Mouse (Mus musculus) lung, embryonic 14.5 days (tissue): ENCODE measurements around the gene Atxn1. TPM values are rescaled to one million over a fixed set of nuclear protein-coding genes. Genes with fewer than 3 reads are reported as not detected.

Source experiments
- ATAC-seq: fragments of 200-750 bp; cut with Nextera tagmentation; 2 replicates; pipeline ENCODE4 v1.8.0; 2017; ENCODE audit warnings: mild to moderate bottlenecking, moderate TSS enrichment, moderate library complexity; ENCODE audit not compliant: insufficient read depth
- DNase-seq: peaks from one replicate; pipeline ENCODE4 v3.0.0-alpha.2; 2015
- H3K27ac ChIP-seq: fragments of 300-500 bp; sonication (generic); 2 replicates; pipeline ENCODE4 v1.5.1; 2014; ENCODE audit warnings: low read depth, mild to moderate bottlenecking, moderate library complexity
- H3K27me3 ChIP-seq: fragments of 300-500 bp; sonication (generic); 2 replicates; pipeline ENCODE4 v1.6.1; 2014; ENCODE audit warnings: low read length, control low read depth; ENCODE audit not compliant: insufficient read depth
- H3K36me3 ChIP-seq: fragments of 300-500 bp; sonication (generic); 2 replicates; pipeline ENCODE4 v1.6.1; 2014; ENCODE audit warnings: control low read depth; ENCODE audit not compliant: insufficient read depth
- H3K4me1 ChIP-seq: fragments of 300-500 bp; sonication (generic); 2 replicates; pipeline ENCODE4 v1.6.1; 2014; ENCODE audit warnings: antibody characterized with exemption, control low read depth; ENCODE audit not compliant: insufficient read depth
- H3K4me2 ChIP-seq: fragments of 300-500 bp; sonication (generic); 2 replicates; pipeline ENCODE4 v1.6.1; 2014; ENCODE audit warnings: mild to moderate bottlenecking
- H3K4me3 ChIP-seq: fragments of 300-500 bp; sonication (generic); 2 replicates; pipeline ENCODE4 v1.5.1; 2014; ENCODE audit warnings: low read depth, low read length
- H3K9ac ChIP-seq: fragments of 300-500 bp; sonication (generic); 2 replicates; pipeline ENCODE4 v1.6.1; 2014
- H3K9me3 ChIP-seq: fragments of 300-500 bp; sonication (generic); 2 replicates; pipeline ENCODE4 v1.6.1; 2016; ENCODE audit warnings: low read depth, low read length, control low read depth
- CTCF ChIP-seq: IDR thresholded peaks from 2 replicates; pipeline ENCODE4 v1.5.1; 2016; ENCODE audit warnings: antibody characterized with exemption, low read depth
- WGBS: fragments of 180-500 bp; shearing (Covaris S2); extraction: QIAGEN DNeasy Blood & Tissue Kit; methylation state at CpG from one replicate; pipeline ENCODE4 v1.1.7; 2014; 5-methylcytosine and 5-hydroxymethylcytosine counted together
- polyA plus RNA-seq: library from polyadenylated mRNA; unstranded; fragments of >200 nt; fragmentation: Nextera tagmentation; extraction: Ambion mirVana; gene quantifications from 2 replicates; pipeline ENCODE4 v1.2.1, GENCODE M21; 2014

The Atxn1 gene
- polyA plus RNA-seq, 1 experiment from 2014 or later: 3.9 TPM

- no peak overlapping the region for H3K4me3 ChIP-seq
- no peak overlapping the region for H3K27ac ChIP-seq
- H3K27me3 ChIP-seq: no peaks in the 10 kb centered on the region
- no peak for DNase-seq
- no peak overlapping the region for H3K9ac ChIP-seq
- no peak for ATAC-seq
- H3K4me1 ChIP-seq: 0 out of 2 replicates have a peak, but pooled peaks cover 4% of the 10 kb centered on the region
- H3K9me3 ChIP-seq: no peaks in the 10 kb centered on the region
- 57% methylated on average over 4 of the region's 4 CpGs for WGBS
- 0 out of 2 replicates have a peak, but pooled peaks cover 8% of the 10 kb centered on the region for H3K36me3 ChIP-seq
- no peak overlapping the region for H3K4me2 ChIP-seq
- no peak for TF ChIP-seq CTCF
These were observed 24.1 kb downstream of the Atxn1 start for GRCm38 (mm10) chr13:45940714-45941113.

- 0 out of 2 replicates have a peak, but pooled peaks cover 5% of the 10 kb centered on the region for H3K36me3 ChIP-seq
- DNase-seq: no peak
- TF ChIP-seq CTCF: no peak
- no peak overlapping the region for H3K4me2 ChIP-seq
- H3K4me1 ChIP-seq: 0 out of 2 replicates have a peak, but pooled peaks cover 4% of the 10 kb centered on the region
- WGBS: 87% methylated on average over 6 of the region's 6 CpGs
- no peak overlapping the region for H3K27ac ChIP-seq
- H3K9ac ChIP-seq: no peak overlapping the region
- H3K4me3 ChIP-seq: no peak overlapping the region
- no peak for ATAC-seq
- H3K27me3 ChIP-seq: no peaks in the 10 kb centered on the region
- no peaks in the 10 kb centered on the region for H3K9me3 ChIP-seq
These were observed 25.2 kb downstream of the Atxn1 start for GRCm38 (mm10) chr13:45939561-45939960.

GRCm38 (mm10) chr13:45938083-45938482, 26.7 kb downstream of the Atxn1 start:
- 0 out of 2 replicates have a peak, but pooled peaks cover 5% of the 10 kb centered on the region for H3K36me3 ChIP-seq
- H3K9me3 ChIP-seq: no peaks in the 10 kb centered on the region
- no peak overlapping the region for H3K4me3 ChIP-seq
- 63% methylated on average over 5 of the region's 5 CpGs for WGBS
- no peak for TF ChIP-seq CTCF
- no peaks in the 10 kb centered on the region for H3K27me3 ChIP-seq
- no peak for DNase-seq
- no peak overlapping the region for H3K27ac ChIP-seq
- ATAC-seq: no peak
- H3K4me1 ChIP-seq: 0 out of 2 replicates have a peak, but pooled peaks cover 4% of the 10 kb centered on the region
- no peak overlapping the region for H3K4me2 ChIP-seq
- no peak overlapping the region for H3K9ac ChIP-seq

- H3K36me3 ChIP-seq: 0 out of 2 replicates have a peak, but pooled peaks cover 5% of the 10 kb centered on the region
- peaks cover 4% of the 10 kb centered on the region; the same call in 1 of the 2 replicates for H3K4me1 ChIP-seq
- H3K9me3 ChIP-seq: no peaks in the 10 kb centered on the region
- H3K4me3 ChIP-seq: no peak overlapping the region
- H3K27ac ChIP-seq: no peak overlapping the region
- no peak for TF ChIP-seq CTCF
- H3K4me2 ChIP-seq: no peak overlapping the region
- ATAC-seq (no peak), DNase-seq (no peak)
- H3K27me3 ChIP-seq: no peaks in the 10 kb centered on the region
- H3K9ac ChIP-seq: no peak overlapping the region
These were observed 28.0 kb downstream of the Atxn1 start for GRCm38 (mm10) chr13:45936765-45937164.

- Histone ChIP-seq H3K36me3 (no peaks in the 10 kb centered on the region), H3K4me3 (no peak overlapping the region), H3K27ac (no peak overlapping the region), H3K27me3 (no peaks in the 10 kb centered on the region), H3K9ac (no peak overlapping the region), H3K9me3 (no peaks in the 10 kb centered on the region), H3K4me1 (peaks cover 4% of the 10 kb centered on the region; the same call in 1 of the 2 replicates), H3K4me2 (no peak overlapping the region)
- no peak for TF ChIP-seq CTCF
- WGBS: 73% methylated on average over 7 of the region's 7 CpGs
- ATAC-seq (no peak), DNase-seq (no peak)
These were observed 29.0 kb downstream of the Atxn1 start for GRCm38 (mm10) chr13:45935798-45936197.

DNA sequence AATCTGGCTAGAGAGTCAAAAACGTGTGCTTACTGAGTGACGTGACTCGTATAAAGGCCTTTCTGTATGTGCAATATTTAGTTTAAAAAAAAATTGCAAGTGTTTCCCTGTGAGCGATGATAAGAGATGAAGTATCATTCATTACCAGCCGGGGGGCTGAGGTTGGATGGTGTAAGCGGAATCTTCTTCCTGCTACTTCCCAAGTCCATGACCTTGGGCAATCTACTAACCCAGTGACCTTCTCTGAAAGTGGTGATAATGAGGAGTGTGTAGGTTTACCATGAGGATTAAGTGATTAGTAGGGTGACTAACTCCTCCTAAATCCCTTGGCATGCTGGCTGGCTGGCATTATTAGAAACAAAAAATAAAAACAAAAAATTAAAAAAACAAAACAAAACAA, 30.0 kb downstream of the Atxn1 start:
- no peaks in the 10 kb centered on the region for H3K9me3 ChIP-seq
- H3K27ac ChIP-seq: no peak overlapping the region
- WGBS: 45% methylated on average over 6 of the region's 6 CpGs
- peaks cover 4% of the 10 kb centered on the region; the same call in 1 of the 2 replicates for H3K4me1 ChIP-seq
- no peak overlapping the region for H3K4me2 ChIP-seq
- H3K4me3 ChIP-seq: no peak overlapping the region
- DNase-seq: no peak
- H3K27me3 ChIP-seq: no peaks in the 10 kb centered on the region
- no peak overlapping the region for H3K9ac ChIP-seq
- TF ChIP-seq CTCF: no peak
- no peak for ATAC-seq
- H3K36me3 ChIP-seq: no peaks in the 10 kb centered on the region

- H3K27ac ChIP-seq: no peak overlapping the region
- H3K27me3 ChIP-seq: no peaks in the 10 kb centered on the region
- H3K9me3 ChIP-seq: no peaks in the 10 kb centered on the region
- WGBS: 61% methylated on average over 7 of the region's 7 CpGs
- no peak overlapping the region for H3K4me2 ChIP-seq
- no peak overlapping the region for H3K9ac ChIP-seq
- DNase-seq (no peak), ATAC-seq (no peak)
- H3K4me3 ChIP-seq: no peak overlapping the region
- no peak for TF ChIP-seq CTCF
- no peaks in the 10 kb centered on the region for H3K36me3 ChIP-seq
- peaks cover 4% of the 10 kb centered on the region; the same call in 1 of the 2 replicates for H3K4me1 ChIP-seq
These were observed 30.7 kb downstream of the Atxn1 start for GRCm38 (mm10) chr13:45934085-45934484.
